Mouse (Mus musculus) retina, postnatal 1 day (tissue): ENCODE measurements around the gene Nr3c2.

Experiments used
- DNase-seq: peaks from one replicate; pipeline ENCODE4 v3.0.0-alpha.2; 2012

Nr3c2 gene

GRCm38 (mm10) chr8:77082687-77083086 lies 183.4 kb downstream of the Nr3c2 start:
- no peak for DNase-seq

- DNase-seq, result no peak
Measured at GRCm38 (mm10) chr8:77086036-77086435, 186.8 kb downstream of the Nr3c2 start.

- DNase-seq, result no peak
Measured at GRCm38 (mm10) chr8:77096721-77097120, 197.5 kb downstream of the Nr3c2 start.

DNA sequence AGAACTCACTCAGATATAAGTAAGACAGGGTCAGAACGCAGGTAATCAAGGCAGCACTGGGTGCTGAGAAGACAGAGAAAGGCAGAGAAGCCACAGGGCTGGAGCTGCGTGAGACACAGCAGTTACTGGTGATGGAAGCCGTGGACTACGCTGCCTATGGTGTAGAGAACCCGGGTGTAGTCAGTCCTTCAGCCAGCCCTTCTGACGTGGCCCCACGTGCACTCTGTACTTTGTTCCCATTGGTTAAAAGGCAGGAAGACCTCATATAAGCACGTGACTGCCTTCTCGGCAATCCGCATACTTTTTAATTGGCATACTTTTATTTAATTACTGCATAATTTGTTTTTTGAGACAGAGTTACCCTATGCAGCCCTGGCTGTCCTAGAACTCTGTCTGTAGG lies 198.9 kb downstream of the Nr3c2 start:
- DNase-seq, result no peak

- no peak for DNase-seq
Measured at GRCm38 (mm10) chr8:77100370-77100769, 201.1 kb downstream of the Nr3c2 start.

- no peak for DNase-seq
Measured at GRCm38 (mm10) chr8:77102879-77103278, 203.6 kb downstream of the Nr3c2 start.

DNA sequence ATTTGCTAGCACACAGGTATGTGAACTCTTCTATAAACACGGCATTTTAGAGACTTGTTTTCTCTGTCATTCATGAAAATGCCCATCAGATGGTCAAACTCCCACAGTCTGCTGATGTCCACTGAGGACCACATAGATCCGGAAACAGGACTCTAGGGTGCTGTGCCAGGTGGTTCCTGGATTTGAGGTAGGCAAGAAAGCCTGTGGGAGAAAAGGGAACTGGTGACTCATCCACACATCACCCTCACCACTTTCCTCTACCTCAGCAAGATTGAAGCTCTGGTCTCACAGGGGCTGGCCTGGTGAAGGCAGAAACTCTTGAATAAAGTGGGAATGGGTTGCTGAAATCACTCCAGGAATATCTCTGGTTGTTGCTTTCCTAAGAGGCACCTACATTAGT lies 213.5 kb downstream of the Nr3c2 start:
- DNase-seq, result no peak

DNA sequence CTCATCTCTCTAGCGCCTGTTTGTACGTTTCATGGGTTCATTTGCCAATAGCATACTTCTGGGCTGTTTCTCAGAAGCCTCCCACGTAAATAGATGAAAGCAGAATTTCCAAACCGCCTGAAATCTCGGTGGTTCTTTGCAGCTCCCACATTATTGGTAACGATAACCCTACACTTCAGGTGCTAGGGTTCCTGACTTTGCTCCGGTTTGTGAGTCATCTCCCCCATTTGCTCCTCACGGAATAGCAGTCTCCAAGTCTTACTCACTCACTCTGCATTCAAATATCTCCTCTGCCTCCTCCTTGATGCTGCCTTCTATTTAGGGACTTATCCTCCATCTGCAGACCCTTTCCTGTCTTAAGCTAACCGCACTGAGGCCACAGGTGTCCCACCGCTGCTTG lies 215.5 kb downstream of the Nr3c2 start:
- DNase-seq, result no peak

GRCm38 (mm10) chr8:77116419-77117079 lies 217.3 kb downstream of the Nr3c2 start:
- no peak for DNase-seq

GRCm38 (mm10) chr8:77120810-77121570 lies 221.7 kb downstream of the Nr3c2 start:
- DNase-seq, result peak; percentile 71

DNA sequence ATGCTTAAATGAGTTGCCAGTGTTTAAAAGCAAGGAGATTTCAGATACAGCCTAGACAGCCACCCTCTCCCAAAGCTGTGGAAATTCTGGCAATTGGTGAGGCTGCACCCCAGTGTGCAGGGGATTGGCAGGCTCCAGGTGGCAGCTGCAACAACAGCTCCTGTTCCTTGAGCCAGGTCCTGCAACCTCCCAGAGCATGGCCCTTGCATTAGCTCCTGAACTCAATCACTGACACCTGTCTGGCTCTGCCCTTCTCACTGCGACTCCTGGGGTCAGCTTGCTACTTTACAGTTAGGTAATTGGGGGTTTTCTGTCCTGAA lies 222.3 kb downstream of the Nr3c2 start:
- DNase-seq, result no peak

- DNase-seq, result no peak
Measured at GRCm38 (mm10) chr8:77122300-77122699, 223.1 kb downstream of the Nr3c2 start.

- no peak for DNase-seq
Measured at GRCm38 (mm10) chr8:77125777-77126176, 226.5 kb downstream of the Nr3c2 start.

GRCm38 (mm10) chr8:77128006-77128405 lies 228.8 kb downstream of the Nr3c2 start:
- no peak for DNase-seq

DNA sequence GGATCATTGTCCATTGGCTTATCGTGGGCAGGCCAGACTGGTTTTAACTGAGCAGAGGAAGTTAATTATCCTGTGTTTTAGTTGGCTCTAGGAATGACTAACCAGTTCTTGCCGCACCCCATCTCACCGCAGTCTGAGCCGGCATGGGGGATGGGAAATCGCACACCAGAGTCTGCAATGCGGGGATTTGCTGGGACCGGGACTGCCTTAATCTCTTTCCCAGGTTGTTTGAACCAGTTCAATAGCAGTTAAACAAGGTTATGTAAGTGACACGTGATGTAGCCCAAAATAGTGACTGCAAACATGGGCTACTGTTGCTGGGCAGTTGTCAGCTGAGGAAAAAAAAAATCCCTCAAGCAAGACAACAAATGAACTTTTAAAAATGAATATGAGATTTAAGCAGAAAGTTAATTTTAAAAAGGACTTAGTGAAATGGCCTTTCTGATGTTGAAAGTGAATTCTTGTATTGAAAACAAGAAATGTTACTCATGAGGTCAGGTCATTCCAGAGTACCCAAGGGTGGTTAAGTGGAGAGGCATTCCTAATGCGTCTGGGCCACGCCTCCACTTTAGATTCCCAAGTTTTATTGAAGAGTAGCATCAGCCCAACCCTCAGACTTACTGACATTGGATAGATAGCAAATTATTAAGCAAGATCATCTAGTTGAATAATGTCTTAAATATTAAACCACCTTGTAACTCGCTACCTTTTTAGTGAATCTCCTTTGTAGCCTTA lies 233.8 kb downstream of the Nr3c2 start:
- peak; percentile 31 for DNase-seq

GRCm38 (mm10) chr8:77133797-77134385 lies 234.6 kb downstream of the Nr3c2 start:
- DNase-seq, result no peak

DNA sequence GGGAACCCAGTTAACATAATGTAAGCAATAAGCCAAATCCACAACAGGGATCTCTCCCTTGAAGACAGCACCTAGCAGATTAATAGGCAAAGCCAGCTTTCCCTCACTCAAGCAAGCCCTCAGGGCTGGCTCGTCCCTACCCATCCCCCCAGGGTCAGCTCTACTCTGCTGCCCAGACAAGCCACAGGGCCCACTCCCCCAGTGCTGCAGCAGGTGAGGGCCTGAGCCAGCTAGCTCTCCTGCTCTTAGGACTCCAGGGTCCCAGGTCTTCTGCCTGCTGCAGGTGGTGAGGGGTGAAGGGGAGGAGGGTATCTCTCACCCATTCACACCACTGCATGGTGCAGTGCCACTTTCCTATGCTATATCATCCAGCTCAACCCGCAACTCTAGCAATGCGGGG lies 246.0 kb downstream of the Nr3c2 start:
- no peak for DNase-seq

DNA sequence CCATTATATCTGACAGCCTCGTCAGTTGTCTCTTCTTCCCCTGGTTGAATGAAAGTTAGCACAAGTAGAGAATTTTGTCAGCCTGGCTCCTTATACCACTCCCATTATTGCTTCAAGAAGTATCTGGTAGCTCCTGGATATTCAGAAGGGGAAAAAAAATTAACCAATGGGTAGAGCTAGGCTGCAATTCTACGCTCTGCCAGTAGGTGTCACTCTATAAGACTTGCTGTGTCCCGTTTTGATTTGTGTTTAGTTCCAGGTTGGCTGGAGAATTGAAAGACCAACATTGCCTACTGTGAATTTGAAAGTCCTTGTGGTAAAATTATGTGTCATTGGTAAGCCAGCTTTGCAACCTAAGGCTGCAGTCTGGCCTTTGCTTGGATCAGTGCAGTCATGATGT lies 255.3 kb downstream of the Nr3c2 start:
- DNase-seq, result peak; percentile 22

- no peak for DNase-seq
Measured at GRCm38 (mm10) chr8:77169320-77169719, 270.1 kb downstream of the Nr3c2 start.

GRCm38 (mm10) chr8:77169757-77170438 lies 270.7 kb downstream of the Nr3c2 start:
- DNase-seq, result no peak

DNA sequence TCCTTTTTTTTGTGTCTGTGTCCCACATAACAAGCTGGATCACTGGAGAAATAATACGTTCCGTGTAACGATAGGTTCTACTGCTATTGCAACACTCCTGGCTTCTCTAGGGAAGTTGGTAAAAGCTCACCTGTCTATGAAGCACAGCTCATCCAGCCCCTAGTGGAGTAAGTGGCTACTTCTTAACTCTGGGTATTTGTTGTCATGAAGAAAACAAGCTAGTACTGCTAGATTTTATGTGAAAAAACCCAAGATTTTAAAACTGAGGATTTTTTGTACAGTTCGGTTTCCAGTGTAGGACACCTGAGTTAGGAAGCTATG lies 271.2 kb downstream of the Nr3c2 start:
- DNase-seq, result no peak

GRCm38 (mm10) chr8:77173075-77173657 lies 273.9 kb downstream of the Nr3c2 start:
- DNase-seq, result no peak

DNA sequence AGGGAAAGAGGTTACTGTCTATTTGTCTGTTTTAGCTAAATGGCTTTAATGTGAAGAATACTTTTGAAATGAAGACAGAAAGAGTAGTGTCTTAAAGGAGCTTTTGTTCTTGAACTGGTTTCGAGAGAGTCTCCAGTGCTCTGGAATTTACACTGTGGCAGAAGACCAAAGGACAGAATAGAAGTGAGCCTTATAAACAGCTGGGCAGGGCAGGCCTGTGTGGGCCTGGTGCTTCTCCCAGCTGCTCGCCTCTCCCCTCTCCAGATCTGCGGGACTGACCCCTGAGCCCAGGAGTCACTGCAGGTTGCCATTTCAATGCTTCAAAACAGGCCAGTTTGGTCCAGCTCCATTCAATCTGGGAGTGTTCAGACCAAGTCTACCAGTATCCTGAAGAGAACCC lies 274.5 kb downstream of the Nr3c2 start:
- DNase-seq, result no peak
